Mouse (Mus musculus) bone marrow, adult 2 months (tissue): Measurements from ENCODE around the gene Clrn1. TPM values are rescaled to one million over a fixed set of nuclear protein-coding genes. Genes with fewer than 3 reads are reported as not detected.

Source experiments
- H3K27ac ChIP-seq: fragments of 200-500 bp; 2 replicates; pipeline ENCODE4 v1.5.1; 2012; ENCODE audit warnings: low read depth, mild to moderate bottlenecking, control low read depth, inconsistent platforms, low read length; ENCODE audit not compliant: control insufficient read depth, poor library complexity, insufficient read depth
- H3K4me1 ChIP-seq: fragments of 200-500 bp; 2 replicates; pipeline ENCODE4 v1.6.1; 2011; ENCODE audit warnings: low read length; ENCODE audit not compliant: control insufficient read depth, insufficient read depth
- H3K4me3 ChIP-seq: fragments of 200-500 bp; replicated peaks from 2 replicates; pipeline ENCODE3; 2011; ENCODE audit warnings: mild to moderate bottlenecking, low read depth, low read length, control low read depth; ENCODE audit not compliant: control insufficient read depth
- CTCF ChIP-seq: fragments of 200-500 bp; IDR thresholded peaks from 2 replicates; pipeline ENCODE4 v1.5.1; 2011; ENCODE audit warnings: low read length, control low read depth; ENCODE audit not compliant: control insufficient read depth, insufficient read depth
- POLR2A ChIP-seq: fragments of 200-500 bp; IDR thresholded peaks from 2 replicates; pipeline ENCODE4 v1.6.1; 2011; ENCODE audit warnings: low read depth, mild to moderate bottlenecking, control low read depth, low read length, borderline replicate concordance; ENCODE audit not compliant: control insufficient read depth
- WGBS: fragments of 180-500 bp; shearing (Covaris S2); methylation state at CpG from one replicate; pipeline ENCODE4 v1.1.7; 2018; 5-methylcytosine and 5-hydroxymethylcytosine counted together
- polyA plus RNA-seq: library from polyadenylated mRNA; stranded (reverse); fragments of >200 nt; gene quantifications from 2 replicates; pipeline ENCODE4 v1.2.4, GENCODE M21; 2011; ENCODE audit warnings: low replicate concordance; ENCODE audit not compliant: missing spikeins, insufficient read depth, insufficient read length

Clrn1 gene
- polyA plus RNA-seq, 1 experiment = not detected

DNA sequence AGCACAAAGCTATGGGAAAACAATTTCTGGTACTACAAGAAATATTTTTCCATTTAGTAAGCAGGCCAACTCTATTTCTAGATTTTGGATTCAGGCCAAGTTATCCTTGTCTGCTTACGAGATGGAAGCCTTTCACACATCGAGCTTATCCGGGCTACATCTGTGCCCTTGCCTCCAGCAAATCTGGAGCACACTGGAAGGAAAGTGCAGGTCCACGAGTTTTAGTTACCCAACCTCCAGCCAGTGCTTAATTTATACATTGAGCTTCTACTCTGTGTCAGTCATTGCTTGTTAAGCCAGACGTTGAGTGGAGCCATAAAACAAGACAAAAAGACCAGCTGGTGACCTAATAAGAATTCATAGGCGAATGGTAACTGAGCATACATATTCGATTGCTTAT, 19.4 kb downstream of the Clrn1 start:
- TF ChIP-seq CTCF (no peak), POLR2A (no peak)
- no peaks in the 10 kb centered on the region for H3K4me1 ChIP-seq
- no peak overlapping the region for H3K4me3 ChIP-seq
- WGBS = 72% methylated on average over 7 of the region's 7 CpGs
- no peak overlapping the region for H3K27ac ChIP-seq

DNA sequence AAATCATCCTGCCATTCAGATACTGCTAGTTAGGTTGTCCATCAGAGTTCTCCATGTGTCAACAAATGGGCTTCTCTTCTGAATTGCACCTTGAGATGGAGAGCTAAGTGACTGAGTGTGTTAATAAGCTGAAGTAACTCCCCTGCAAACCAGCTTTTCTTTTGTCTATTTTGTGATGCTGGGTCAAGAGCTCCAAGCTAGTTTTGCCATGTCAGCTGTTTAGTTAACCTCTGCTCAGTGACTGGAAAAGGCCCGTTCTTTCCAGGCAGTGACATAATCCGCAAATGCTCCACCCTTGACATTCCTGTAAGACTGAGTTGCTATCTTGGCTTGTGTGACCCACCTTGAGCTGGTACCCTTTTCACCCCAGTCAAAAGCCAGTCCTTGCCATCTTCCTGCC, 22.2 kb downstream of the Clrn1 start:
- Histone ChIP-seq H3K27ac (no peak overlapping the region), H3K4me1 (no peaks in the 10 kb centered on the region), H3K4me3 (no peak overlapping the region)
- 88% methylated on average over 2 of the region's 2 CpGs for WGBS
- TF ChIP-seq POLR2A = no peak
- no peak for TF ChIP-seq CTCF

DNA sequence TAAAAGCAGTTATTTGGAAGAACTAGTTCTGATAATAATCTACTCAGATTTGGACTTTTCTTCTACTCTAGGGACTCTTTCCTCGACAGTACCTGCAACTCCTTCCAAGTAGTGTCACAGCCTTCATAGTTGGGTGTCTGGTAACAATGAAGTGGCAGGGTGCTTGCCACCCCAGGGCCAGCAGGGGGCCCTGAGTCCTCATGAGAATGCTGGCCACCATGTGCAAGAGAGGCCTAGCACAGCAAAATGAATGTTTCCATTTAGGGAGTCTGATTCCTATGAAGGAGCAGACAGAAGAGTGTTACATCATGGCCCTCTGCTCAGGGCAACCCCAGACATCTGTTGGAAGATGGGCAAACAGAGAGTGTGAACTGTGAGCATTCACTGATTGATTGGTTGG, 41.7 kb downstream of the Clrn1 start:
- WGBS = 15% methylated on average over 1 of the region's 1 CpGs
- no peak overlapping the region for H3K4me3 ChIP-seq
- H3K27ac ChIP-seq = no peak overlapping the region
- H3K4me1 ChIP-seq = no peaks in the 10 kb centered on the region
- TF ChIP-seq POLR2A = no peak
- TF ChIP-seq CTCF = peak; percentile 29; the same call in 1 of the 2 replicates

- Histone ChIP-seq H3K4me1 (no peaks in the 10 kb centered on the region), H3K4me3 (no peak overlapping the region), H3K27ac (no peak overlapping the region)
- WGBS = 76% methylated on average over 5 of the region's 5 CpGs
- no peak for TF ChIP-seq CTCF
- TF ChIP-seq POLR2A = no peak
Measured at GRCm38 (mm10) chr3:58833442-58834160, 51.5 kb downstream of the Clrn1 start.

DNA sequence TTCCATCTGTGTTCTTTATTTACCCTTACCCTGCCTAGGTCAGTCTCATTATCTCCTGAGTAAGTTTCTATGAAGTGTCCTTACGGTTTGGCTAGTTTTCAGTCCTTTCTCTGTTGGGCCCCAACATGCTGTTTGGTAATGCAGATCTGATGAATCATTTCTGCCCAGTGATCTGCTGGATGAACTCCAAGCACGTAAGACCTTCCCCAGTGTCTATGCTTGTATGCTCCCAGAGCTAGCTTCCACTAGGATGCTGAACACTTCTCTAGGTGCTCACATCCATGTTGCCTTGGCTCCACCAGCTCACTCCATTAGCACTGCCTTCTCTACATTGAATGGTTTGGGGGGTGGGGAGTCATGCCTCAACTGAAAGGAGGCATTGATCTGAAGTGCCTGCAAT, 52.3 kb downstream of the Clrn1 start:
- Histone ChIP-seq H3K4me1 (no peaks in the 10 kb centered on the region), H3K27ac (no peak overlapping the region), H3K4me3 (no peak overlapping the region)
- 78% methylated on average over 2 of the region's 2 CpGs for WGBS
- TF ChIP-seq CTCF (no peak), POLR2A (no peak)

- TF ChIP-seq POLR2A (no peak), CTCF (no peak)
- Histone ChIP-seq H3K4me1 (no peaks in the 10 kb centered on the region), H3K4me3 (no peak overlapping the region), H3K27ac (no peak overlapping the region)
- WGBS = 67% methylated on average over 5 of the region's 5 CpGs
Measured at GRCm38 (mm10) chr3:58831586-58831985, 53.6 kb downstream of the Clrn1 start.

DNA sequence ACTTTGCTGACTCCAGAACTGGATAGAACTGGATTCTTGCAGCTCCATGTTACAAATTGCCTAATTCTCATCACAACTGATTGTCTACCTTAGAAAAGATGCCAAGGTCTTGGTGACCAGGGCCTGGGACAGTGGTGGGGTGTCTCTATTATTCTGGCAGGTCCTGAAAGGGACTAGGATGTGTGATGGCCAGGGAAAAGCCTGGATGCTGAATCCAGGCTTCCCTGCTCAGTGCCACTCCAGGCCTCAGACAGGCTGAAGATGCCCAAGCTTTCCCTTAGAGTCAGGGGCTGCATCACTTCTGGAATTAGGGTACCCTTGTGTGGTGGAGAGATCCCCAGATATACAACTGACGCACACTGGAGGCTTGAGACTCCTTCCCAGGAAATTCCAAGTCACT, 55.2 kb downstream of the Clrn1 start:
- Histone ChIP-seq H3K4me1 (no peaks in the 10 kb centered on the region), H3K27ac (no peak overlapping the region), H3K4me3 (no peak overlapping the region)
- TF ChIP-seq CTCF = no peak
- TF ChIP-seq POLR2A = no peak
- WGBS = 81% methylated on average over 1 of the region's 1 CpGs

DNA sequence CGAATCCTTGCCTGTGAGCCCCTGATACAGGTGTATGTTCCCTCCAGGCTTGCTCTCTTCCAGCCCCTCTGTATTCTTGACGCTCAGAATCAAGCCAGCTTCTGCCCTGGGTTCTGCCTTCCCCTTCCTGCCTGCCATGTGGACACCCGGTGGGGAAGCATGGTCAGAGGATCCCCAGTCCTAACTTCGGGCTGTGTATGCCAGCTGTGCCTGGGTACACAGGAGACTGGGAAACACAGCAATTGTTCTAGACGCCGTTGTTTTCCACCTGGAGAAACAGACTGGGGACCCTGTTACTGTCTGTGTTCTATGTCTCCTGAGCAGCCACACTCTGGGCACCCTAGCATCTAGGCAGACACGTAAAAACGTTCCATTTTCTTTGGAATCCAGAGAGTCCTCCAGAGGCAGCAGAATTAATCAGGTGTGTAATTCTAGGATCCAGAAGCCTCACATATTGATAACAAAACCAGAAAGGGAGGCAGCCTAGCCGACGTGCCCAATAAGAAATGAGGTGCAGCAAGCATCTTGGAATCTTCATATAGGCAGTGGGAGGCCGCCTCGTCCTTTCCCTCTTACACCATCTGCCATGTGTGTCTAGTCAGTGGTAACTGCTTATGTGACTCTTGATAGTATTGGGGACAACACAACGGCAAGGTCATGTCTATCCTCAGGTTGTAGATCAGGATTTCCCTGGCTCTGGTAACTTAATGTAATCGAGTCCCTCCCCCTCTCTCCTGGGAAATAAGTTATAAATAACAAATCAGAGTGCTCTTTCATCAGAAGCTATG, 56.6 kb downstream of the Clrn1 start:
- no peaks in the 10 kb centered on the region for H3K4me1 ChIP-seq
- WGBS = 78% methylated on average over 14 of the region's 14 CpGs
- no peak overlapping the region for H3K4me3 ChIP-seq
- H3K27ac ChIP-seq = no peak overlapping the region
- TF ChIP-seq POLR2A (no peak), CTCF (no peak)
